Mouse (Mus musculus) midbrain, embryonic 14.5 days (tissue): ENCODE data around the gene Rnf32. TPM values are rescaled to one million over a fixed set of nuclear protein-coding genes. Genes with fewer than 3 reads are reported as not detected.

ENCODE experiments used
- ATAC-seq: fragments of 200-750 bp; cut with Nextera tagmentation; 2 replicates; pipeline ENCODE4 v1.8.0; 2017; ENCODE audit warnings: moderate number of reproducible peaks, moderate library complexity; ENCODE audit not compliant: low FRiP score, low TSS enrichment
- DNase-seq: peaks from one replicate; pipeline ENCODE4 v3.0.0-alpha.2; 2015
- H3K27ac ChIP-seq: fragments of 300-500 bp; sonication (generic); replicated peaks from 2 replicates; pipeline ENCODE4 v1.5.1; 2014; ENCODE audit warnings: mild to moderate bottlenecking, low read depth, low read length, moderate library complexity
- H3K27me3 ChIP-seq: fragments of 300-500 bp; sonication (generic); 2 replicates; pipeline ENCODE4 v1.6.1; 2014; ENCODE audit warnings: low read length, control low read depth, mixed read lengths; ENCODE audit not compliant: control insufficient read depth, insufficient read depth
- H3K36me3 ChIP-seq: fragments of 300-500 bp; sonication (generic); 2 replicates; pipeline ENCODE4 v1.6.1; 2014; ENCODE audit warnings: low read length, control low read depth; ENCODE audit not compliant: control insufficient read depth, insufficient read depth
- H3K4me1 ChIP-seq: fragments of 300-500 bp; sonication (generic); 2 replicates; pipeline ENCODE4 v1.6.1; 2014; ENCODE audit warnings: mild to moderate bottlenecking, antibody characterized with exemption, low read length, control low read depth; ENCODE audit not compliant: control insufficient read depth, insufficient read depth
- H3K4me2 ChIP-seq: fragments of 300-500 bp; sonication (generic); 2 replicates; pipeline ENCODE4 v1.6.1; 2014; ENCODE audit warnings: mild to moderate bottlenecking, low read length, moderate library complexity
- H3K4me3 ChIP-seq: fragments of 300-500 bp; sonication (generic); replicated peaks from 2 replicates; pipeline ENCODE4 v1.5.1; 2014; ENCODE audit warnings: low read depth, low read length
- H3K9ac ChIP-seq: fragments of 300-500 bp; sonication (generic); replicated peaks from 2 replicates; pipeline ENCODE4 v1.6.1; 2014; ENCODE audit warnings: mild to moderate bottlenecking, low read length, moderate library complexity
- H3K9me3 ChIP-seq: fragments of 300-500 bp; sonication (generic); 2 replicates; pipeline ENCODE4 v1.6.1; 2016; ENCODE audit warnings: low read length, control low read depth, mixed read lengths; ENCODE audit not compliant: control insufficient read depth
- WGBS: fragments of 180-500 bp; shearing (Covaris S2); extraction: QIAGEN DNeasy Blood & Tissue Kit; methylation state at CpG from one replicate; pipeline ENCODE4 v1.1.7; 2014; 5-methylcytosine and 5-hydroxymethylcytosine counted together
- polyA plus RNA-seq: library from polyadenylated mRNA; unstranded; fragments of >200 nt; fragmentation: Nextera tagmentation; extraction: Ambion mirVana; gene quantifications from 2 replicates; pipeline ENCODE4 v1.2.1, GENCODE M21; 2014

Gene Rnf32
- polyA plus RNA-seq, 1 experiment from 2014 or later, result 21.5 TPM

DNA sequence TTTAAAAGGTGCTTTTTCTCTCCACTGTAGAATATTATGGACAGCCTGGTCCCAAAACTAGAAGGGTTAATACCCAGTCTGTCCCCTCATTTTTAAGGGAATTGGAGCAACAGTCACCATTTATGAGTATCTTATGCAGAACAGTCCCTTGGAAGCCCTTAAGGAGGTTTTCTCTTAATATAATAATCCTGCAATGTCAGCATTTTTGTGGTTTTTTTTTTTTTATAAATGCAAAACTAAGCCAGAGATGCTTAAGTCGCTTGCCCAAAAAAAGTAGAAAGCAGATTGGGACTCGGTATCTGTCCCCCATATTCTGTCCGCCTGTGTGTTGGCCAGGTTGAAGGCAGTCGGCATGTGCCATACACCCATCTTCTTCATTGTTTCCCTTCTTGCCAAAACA, 1.4 kb downstream of the Rnf32 start:
- H3K4me2 ChIP-seq, result peak overlapping the region; percentile 71; the same call in 1 of the 2 replicates
- no peak for DNase-seq
- H3K9ac ChIP-seq, result no peak overlapping the region
- H3K4me3 ChIP-seq, result no peak overlapping the region
- no peaks in the 10 kb centered on the region for H3K36me3 ChIP-seq
- WGBS, result 93% methylated on average over 4 of the region's 4 CpGs
- H3K4me1 ChIP-seq, result peaks cover 6% of the 10 kb centered on the region; the same call in 1 of the 2 replicates
- no peaks in the 10 kb centered on the region for H3K27me3 ChIP-seq
- no peak for ATAC-seq
- no peaks in the 10 kb centered on the region for H3K9me3 ChIP-seq
- H3K27ac ChIP-seq, result no peak overlapping the region

DNA sequence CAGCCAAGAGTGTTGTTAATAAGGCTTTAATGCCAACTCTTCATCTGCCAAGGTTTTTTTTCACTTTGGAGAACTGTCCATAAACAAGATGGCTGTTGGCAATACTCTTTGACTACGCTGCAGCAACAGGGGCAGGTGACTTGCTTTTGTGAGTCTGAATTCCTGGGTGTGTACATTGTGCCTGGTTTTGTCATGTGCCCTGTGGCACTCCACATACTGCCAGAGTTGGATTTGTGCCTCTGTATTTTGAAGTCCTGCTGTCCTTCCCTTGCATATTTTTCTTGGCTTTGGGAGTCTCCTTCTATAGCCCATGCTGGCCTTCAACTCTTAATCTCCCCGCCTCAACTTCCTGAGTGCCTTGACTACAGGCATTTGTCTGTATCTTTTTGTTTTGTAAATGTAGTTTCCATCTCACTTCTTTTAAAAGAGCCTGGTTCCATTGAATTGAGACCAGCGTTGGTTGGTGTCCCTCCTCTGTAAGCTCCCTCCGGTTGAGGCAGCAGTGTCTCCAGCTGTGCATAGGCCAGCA, 3.2 kb downstream of the Rnf32 start:
- 48% methylated on average over 4 of the region's 4 CpGs for WGBS
- H3K4me2 ChIP-seq, result no peak overlapping the region
- H3K36me3 ChIP-seq, result no peaks in the 10 kb centered on the region
- no peak overlapping the region for H3K27ac ChIP-seq
- ATAC-seq (no peak), DNase-seq (no peak)
- H3K27me3 ChIP-seq, result no peaks in the 10 kb centered on the region
- H3K4me3 ChIP-seq, result no peak overlapping the region
- peaks cover 6% of the 10 kb centered on the region; the same call in 1 of the 2 replicates for H3K4me1 ChIP-seq
- H3K9ac ChIP-seq, result no peak overlapping the region
- H3K9me3 ChIP-seq, result no peaks in the 10 kb centered on the region

DNA sequence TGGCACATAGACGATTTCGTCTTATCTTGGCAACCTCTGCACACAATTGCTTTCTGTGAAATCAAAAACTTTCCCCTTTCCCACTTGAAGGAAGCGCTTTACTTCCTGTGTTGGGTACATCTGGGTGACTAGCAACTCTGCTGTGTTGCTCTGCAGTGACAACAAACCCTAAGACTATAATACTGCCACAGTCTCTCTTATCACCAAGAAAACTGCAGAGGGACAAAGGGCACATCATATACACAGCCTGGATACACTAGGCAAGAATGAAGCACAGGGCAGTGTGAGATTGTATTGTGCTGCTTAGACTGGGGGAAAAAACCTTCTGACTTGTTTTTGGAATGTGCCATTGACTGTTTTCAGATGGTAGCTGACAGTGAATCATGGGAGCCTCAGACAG, 4.1 kb downstream of the Rnf32 start:
- no peak for ATAC-seq
- Histone ChIP-seq H3K4me2 (no peak overlapping the region), H3K27ac (no peak overlapping the region), H3K9me3 (no peaks in the 10 kb centered on the region), H3K9ac (no peak overlapping the region), H3K27me3 (no peaks in the 10 kb centered on the region), H3K4me1 (peaks cover 6% of the 10 kb centered on the region; the same call in 1 of the 2 replicates), H3K36me3 (no peaks in the 10 kb centered on the region), H3K4me3 (no peak overlapping the region)
- WGBS, result 90% methylated on average over 3 of the region's 3 CpGs
- no peak for DNase-seq

DNA sequence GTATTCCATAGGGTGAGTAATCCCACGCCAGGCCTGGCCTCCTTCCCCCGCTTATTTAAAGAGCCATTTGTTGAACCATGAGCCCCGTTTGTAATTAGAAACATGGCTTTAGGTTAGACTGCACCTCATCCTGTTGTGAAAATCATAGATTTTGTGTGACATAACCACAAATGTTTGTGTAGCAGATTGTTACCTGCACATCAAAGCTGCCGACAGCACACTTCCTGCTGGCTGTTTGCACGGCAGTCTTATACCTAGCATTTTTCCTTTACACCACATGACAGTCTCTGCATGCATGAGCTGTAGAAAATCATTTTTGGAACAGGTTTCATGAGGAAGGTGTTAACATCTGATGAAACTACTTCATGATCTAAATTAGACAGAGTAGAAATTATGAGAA, 9.9 kb downstream of the Rnf32 start:
- H3K9me3 ChIP-seq, result no peaks in the 10 kb centered on the region
- ATAC-seq, result no peak
- WGBS, result 90% methylated on average over 5 of the region's 5 CpGs
- no peaks in the 10 kb centered on the region for H3K27me3 ChIP-seq
- H3K36me3 ChIP-seq, result peaks cover 7% of the 10 kb centered on the region; the same call in 1 of the 2 replicates
- H3K27ac ChIP-seq, result no peak overlapping the region
- no peak overlapping the region for H3K4me3 ChIP-seq
- no peak for DNase-seq
- no peak overlapping the region for H3K4me2 ChIP-seq
- no peaks in the 10 kb centered on the region for H3K4me1 ChIP-seq
- no peak overlapping the region for H3K9ac ChIP-seq

DNA sequence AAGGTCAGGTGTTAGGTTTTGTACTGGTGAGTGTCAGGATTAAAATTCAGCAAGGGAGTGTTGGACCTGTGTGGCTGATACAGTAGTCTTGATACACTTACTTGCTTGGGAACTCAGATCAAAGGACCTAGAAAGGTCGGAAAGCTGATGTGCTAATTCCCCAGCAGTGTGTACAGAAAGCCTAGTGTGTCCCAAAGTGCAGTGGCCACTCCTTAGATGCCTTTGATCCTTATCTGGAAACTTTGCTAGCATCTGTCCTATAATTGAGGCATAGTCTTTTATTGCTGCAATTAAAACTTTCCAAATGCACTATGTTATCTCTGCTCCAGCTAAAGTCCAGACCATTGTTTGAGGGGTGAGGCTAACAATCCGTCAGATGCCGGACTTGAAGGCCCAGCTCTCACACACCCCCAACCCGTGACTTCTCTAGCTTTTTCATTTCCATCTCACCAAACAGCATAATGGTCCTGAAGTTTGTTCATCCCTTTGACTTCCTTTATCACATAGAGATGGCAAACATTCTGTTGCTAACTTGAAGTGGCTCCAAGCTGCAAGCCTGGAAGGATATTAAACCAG, 16.3 kb downstream of the Rnf32 start:
- peaks cover 1% of the 10 kb centered on the region; the same call in 1 of the 2 replicates for H3K36me3 ChIP-seq
- ATAC-seq (no peak), DNase-seq (no peak)
- 66% methylated on average over 4 of the region's 4 CpGs for WGBS
- H3K27ac ChIP-seq, result no peak overlapping the region
- H3K4me3 ChIP-seq, result no peak overlapping the region
- no peak overlapping the region for H3K4me2 ChIP-seq
- no peak overlapping the region for H3K9ac ChIP-seq
- H3K27me3 ChIP-seq, result no peaks in the 10 kb centered on the region
- no peaks in the 10 kb centered on the region for H3K4me1 ChIP-seq
- H3K9me3 ChIP-seq, result no peaks in the 10 kb centered on the region

DNA sequence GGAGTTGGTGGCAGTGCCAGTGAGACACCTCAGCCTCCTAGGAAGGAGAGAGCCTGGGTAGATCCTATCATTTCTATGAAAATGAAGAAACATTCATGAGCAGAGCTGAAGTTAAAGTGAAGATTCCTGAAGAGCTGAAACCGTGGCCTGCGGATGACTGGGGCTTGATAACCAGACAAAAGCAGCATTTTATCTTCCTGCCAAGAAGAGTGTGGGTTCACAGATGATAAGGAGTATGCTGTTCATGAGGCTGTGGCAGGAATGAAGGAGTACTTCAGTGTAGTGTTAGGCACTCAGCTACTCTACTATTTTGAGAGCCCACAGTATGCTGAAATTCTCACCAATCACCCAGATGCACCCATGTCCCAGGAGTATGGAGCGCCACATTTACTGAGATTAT, 22.2 kb downstream of the Rnf32 start:
- no peaks in the 10 kb centered on the region for H3K36me3 ChIP-seq
- no peak overlapping the region for H3K4me3 ChIP-seq
- H3K9me3 ChIP-seq, result no peaks in the 10 kb centered on the region
- H3K27me3 ChIP-seq, result no peaks in the 10 kb centered on the region
- ATAC-seq, result no peak
- no peaks in the 10 kb centered on the region for H3K4me1 ChIP-seq
- no peak overlapping the region for H3K4me2 ChIP-seq
- H3K27ac ChIP-seq, result no peak overlapping the region
- H3K9ac ChIP-seq, result no peak overlapping the region
- DNase-seq, result no peak
- WGBS, result 94% methylated on average over 3 of the region's 3 CpGs

DNA sequence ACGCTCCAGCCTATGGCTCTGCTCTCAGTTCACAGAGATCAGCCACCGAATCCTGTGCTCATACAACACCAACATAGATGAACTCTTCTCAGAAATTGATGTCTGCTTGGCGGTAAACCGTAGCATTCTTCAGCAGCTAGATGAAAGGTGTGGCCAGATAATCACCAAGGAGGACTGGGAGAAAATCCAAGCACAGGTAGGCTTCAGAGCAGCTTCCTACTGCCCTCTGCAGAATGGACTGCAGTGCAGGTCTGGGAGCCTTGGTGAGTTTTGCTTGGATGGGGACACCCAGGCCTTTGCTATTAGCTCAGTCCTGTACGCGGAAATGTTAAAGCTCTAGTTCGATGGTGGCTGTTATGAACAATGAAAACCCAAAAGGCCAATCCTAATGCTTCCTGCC, 28.3 kb downstream of the Rnf32 start:
- Histone ChIP-seq H3K27me3 (no peaks in the 10 kb centered on the region), H3K36me3 (no peaks in the 10 kb centered on the region), H3K9me3 (no peaks in the 10 kb centered on the region), H3K27ac (no peak overlapping the region), H3K4me2 (no peak overlapping the region), H3K4me3 (no peak overlapping the region), H3K4me1 (no peaks in the 10 kb centered on the region), H3K9ac (no peak overlapping the region)
- WGBS, result 94% methylated on average over 7 of the region's 7 CpGs
- ATAC-seq, result no peak
- no peak for DNase-seq

DNA sequence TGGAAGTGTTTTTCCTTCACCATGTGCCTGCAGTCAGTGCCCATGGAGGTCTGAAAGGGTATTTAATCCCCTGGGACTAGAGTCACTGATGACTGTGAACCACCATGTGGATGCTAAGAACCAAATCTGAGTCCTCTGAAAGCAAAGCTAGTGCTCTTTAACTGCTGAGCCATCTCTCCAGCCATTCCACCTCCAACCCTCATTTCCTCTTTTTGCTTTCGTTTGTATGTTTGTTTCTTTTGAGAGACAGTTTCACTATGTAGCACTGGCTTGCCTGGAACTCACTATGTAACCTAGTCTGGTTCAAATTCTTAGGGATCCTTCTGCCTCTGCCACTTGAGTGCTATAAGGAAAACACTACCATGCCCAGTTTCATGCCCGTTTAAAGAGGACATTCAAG, 34.7 kb downstream of the Rnf32 start:
- H3K4me2 ChIP-seq, result no peak overlapping the region
- no peaks in the 10 kb centered on the region for H3K27me3 ChIP-seq
- no peak overlapping the region for H3K4me3 ChIP-seq
- no peak for DNase-seq
- WGBS, result 84% methylated on average over 2 of the region's 2 CpGs
- H3K9ac ChIP-seq, result no peak overlapping the region
- H3K9me3 ChIP-seq, result no peaks in the 10 kb centered on the region
- no peak overlapping the region for H3K27ac ChIP-seq
- ATAC-seq, result no peak
- H3K4me1 ChIP-seq, result no peaks in the 10 kb centered on the region
- peaks cover 15% of the 10 kb centered on the region; the same call in 1 of the 2 replicates for H3K36me3 ChIP-seq

DNA sequence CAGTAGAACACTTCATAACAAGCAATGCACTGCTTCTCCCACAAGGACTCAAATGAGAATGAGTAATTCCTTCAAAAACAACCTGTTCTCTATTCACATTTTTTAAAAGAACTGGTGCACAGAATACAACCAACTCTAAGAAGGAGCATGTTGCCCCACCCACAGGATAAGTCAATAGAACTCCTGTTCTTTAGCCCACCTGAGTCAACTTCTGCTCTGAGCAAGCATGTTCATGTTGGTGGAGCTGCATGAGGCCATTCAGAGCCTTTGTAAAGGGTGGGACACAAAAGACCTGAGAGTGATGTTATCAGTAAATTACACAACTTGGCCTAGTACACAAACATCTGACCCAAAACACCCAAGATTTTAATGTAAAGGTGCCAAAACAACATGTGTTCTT, 42.6 kb downstream of the Rnf32 start:
- Histone ChIP-seq H3K4me1 (no peaks in the 10 kb centered on the region), H3K27ac (no peak overlapping the region), H3K9me3 (no peaks in the 10 kb centered on the region), H3K36me3 (no peaks in the 10 kb centered on the region), H3K27me3 (no peaks in the 10 kb centered on the region), H3K4me3 (no peak overlapping the region), H3K4me2 (no peak overlapping the region), H3K9ac (no peak overlapping the region)
- ATAC-seq (no peak), DNase-seq (no peak)
